Mouse (Mus musculus) liver, embryonic 16.5 days (tissue): ENCODE results near the gene Defb45. TPM values are rescaled to one million over a fixed set of nuclear protein-coding genes. Genes with fewer than 3 reads are reported as not detected.

ENCODE experiments used
- ATAC-seq: fragments of 200-750 bp; cut with Nextera tagmentation; 2 replicates; pipeline ENCODE4 v1.8.0; 2017; ENCODE audit warnings: low read depth, mild to moderate bottlenecking, moderate number of reproducible peaks, moderate library complexity
- H3K27ac ChIP-seq: fragments of 300-500 bp; sonication (generic); 2 replicates; pipeline ENCODE4 v1.5.1; 2014; ENCODE audit warnings: mild to moderate bottlenecking, low read length
- H3K27me3 ChIP-seq: fragments of 300-500 bp; sonication (generic); 2 replicates; pipeline ENCODE4 v1.6.1; 2014; ENCODE audit warnings: low read depth, low read length, mixed read lengths; ENCODE audit not compliant: control insufficient read depth, insufficient read depth
- H3K36me3 ChIP-seq: fragments of 300-500 bp; sonication (generic); 2 replicates; pipeline ENCODE4 v1.6.1; 2014; ENCODE audit warnings: mild to moderate bottlenecking; ENCODE audit not compliant: control insufficient read depth, insufficient read depth
- H3K4me1 ChIP-seq: fragments of 300-500 bp; sonication (generic); 2 replicates; pipeline ENCODE4 v1.6.1; 2014; ENCODE audit warnings: low read depth, low read length, mixed read lengths; ENCODE audit not compliant: control insufficient read depth
- H3K4me2 ChIP-seq: fragments of 300-500 bp; sonication (generic); 2 replicates; pipeline ENCODE4 v1.6.1; 2014; ENCODE audit warnings: low read depth, low read length, mixed read lengths
- H3K4me3 ChIP-seq: fragments of 300-500 bp; sonication (generic); 2 replicates; pipeline ENCODE4 v1.5.1; 2014; ENCODE audit warnings: low read depth, mild to moderate bottlenecking, low read length
- H3K9ac ChIP-seq: fragments of 300-500 bp; sonication (generic); 2 replicates; pipeline ENCODE4 v1.6.1; 2014; ENCODE audit warnings: low read depth, low read length
- H3K9me3 ChIP-seq: fragments of 300-500 bp; sonication (generic); replicated peaks from 2 replicates; pipeline ENCODE4 v1.6.1; 2016; ENCODE audit warnings: low read length; ENCODE audit not compliant: control insufficient read depth
- WGBS: fragments of 180-500 bp; shearing (Covaris S2); extraction: QIAGEN DNeasy Blood & Tissue Kit; methylation state at CpG from one replicate; pipeline ENCODE4 v1.1.7; 2014; ENCODE audit not compliant: insufficient replicate concordance; 5-methylcytosine and 5-hydroxymethylcytosine counted together
- polyA plus RNA-seq: library from polyadenylated mRNA; unstranded; fragments of >200 nt; fragmentation: Nextera tagmentation; extraction: Ambion mirVana; gene quantifications from 2 replicates; pipeline ENCODE4 v1.2.1, GENCODE M21; 2015

Defb45 gene
- polyA plus RNA-seq, 1 experiment from 2014 or later, result not detected

DNA sequence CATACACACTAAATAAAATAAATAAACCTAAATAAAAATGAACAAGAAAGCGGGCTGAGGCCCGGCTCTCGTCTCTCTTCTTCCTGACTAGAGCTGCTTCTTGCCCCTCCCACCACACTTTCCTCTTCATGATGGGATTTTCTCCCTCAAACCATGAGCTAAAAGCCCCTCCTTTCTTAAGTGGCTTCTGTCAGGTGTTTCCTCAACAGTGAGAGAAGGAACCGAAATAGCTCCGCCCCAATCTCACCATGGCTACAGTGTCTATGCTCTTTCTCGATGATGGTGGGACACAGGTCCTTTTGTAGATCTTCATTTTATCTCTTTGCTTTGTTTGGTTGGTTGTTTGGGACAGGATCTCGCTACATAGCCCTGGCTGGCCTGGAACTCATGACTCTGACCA is 42.5 kb downstream of the Defb45 start:
- Histone ChIP-seq H3K27me3 (no peaks in the 10 kb centered on the region), H3K9me3 (no peaks in the 10 kb centered on the region), H3K4me2 (no peak overlapping the region), H3K4me3 (no peak overlapping the region), H3K4me1 (no peaks in the 10 kb centered on the region), H3K36me3 (no peaks in the 10 kb centered on the region), H3K9ac (no peak overlapping the region), H3K27ac (no peak overlapping the region)
- WGBS, result 60% methylated on average over 7 of the region's 7 CpGs
- no peak for ATAC-seq

DNA sequence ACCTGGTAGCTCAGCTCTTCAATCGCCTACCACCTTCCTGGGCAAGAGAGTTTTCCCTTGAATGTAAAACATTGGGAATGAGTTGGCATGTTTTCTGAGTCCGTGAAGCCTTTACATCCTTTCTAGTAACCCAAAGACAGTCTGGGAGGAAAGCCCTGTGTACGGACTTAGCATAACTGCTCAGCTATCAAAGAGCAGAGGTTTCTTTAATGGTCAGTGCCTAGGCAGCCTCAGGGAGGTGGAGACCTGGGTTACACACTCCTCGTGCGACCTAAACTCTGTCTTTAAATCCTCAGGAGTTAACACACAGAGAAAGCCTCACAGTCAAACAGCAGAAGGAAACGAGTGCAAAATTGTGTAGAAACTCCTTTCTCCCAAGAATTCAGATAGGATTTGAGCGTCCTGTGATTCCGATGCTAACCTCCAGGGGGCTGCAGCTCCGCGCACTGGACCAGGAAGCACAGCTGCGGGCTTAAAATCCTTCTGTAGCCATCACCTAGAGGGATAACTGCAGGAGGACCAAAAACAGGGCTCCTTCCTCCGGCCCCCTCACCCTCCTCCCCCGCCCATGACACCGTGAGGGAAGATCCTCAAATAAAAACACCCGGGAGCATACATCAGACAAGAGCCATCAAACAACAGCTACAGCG is 45.3 kb downstream of the Defb45 start:
- Histone ChIP-seq H3K4me3 (no peak overlapping the region), H3K27ac (no peak overlapping the region), H3K4me2 (no peak overlapping the region), H3K9ac (no peak overlapping the region), H3K9me3 (no peaks in the 10 kb centered on the region), H3K4me1 (no peaks in the 10 kb centered on the region), H3K27me3 (no peaks in the 10 kb centered on the region), H3K36me3 (no peaks in the 10 kb centered on the region)
- ATAC-seq, result no peak
- WGBS, result 11% methylated on average over 16 of the region's 16 CpGs

DNA sequence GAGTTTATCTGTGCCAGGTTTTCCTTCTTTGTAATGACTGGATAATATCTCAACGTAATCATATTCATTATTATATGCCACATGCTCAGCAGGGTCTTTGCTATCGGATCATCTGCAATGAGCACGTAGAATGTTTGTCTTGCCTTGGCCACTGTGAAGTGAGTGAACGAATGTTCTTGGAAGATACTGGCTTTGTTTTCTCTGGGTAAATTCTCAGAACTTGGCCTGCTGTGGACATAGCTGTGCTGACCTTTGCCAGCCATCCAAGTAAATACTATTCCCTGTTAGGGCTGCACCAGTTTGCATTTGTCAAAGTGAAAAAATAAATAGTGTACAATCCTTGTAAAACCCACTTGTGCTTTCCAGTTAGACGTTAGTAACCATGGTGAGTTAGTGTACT is 51.1 kb downstream of the Defb45 start:
- ATAC-seq, result no peak
- WGBS, result 58% methylated on average over 5 of the region's 5 CpGs
- H3K27ac ChIP-seq, result no peak overlapping the region

DNA sequence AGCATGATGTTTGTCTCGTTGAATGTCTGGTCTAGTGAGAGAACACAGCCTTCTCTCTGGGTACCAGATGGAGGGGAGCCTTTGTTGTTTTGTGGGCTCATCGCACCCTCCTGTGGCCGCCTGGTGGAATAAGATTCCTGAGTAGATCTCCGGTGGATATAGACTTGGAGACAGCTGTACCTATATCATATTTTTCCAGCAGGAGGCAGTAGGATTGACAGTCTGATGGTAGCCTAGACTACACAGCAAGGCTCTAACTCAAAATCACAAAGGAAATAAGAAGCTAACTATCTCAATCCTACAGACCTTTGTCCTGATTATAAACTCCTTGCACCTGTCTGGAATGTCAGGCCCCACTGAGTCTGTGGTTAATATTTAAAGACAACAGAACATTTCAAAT is 54.5 kb downstream of the Defb45 start:
- no peaks in the 10 kb centered on the region for H3K27me3 ChIP-seq
- no peaks in the 10 kb centered on the region for H3K9me3 ChIP-seq
- no peak for ATAC-seq
- H3K4me2 ChIP-seq, result no peak overlapping the region
- no peak overlapping the region for H3K27ac ChIP-seq
- no peak overlapping the region for H3K9ac ChIP-seq
- no peaks in the 10 kb centered on the region for H3K4me1 ChIP-seq
- WGBS, result 19% methylated on average over 4 of the region's 4 CpGs
- no peaks in the 10 kb centered on the region for H3K36me3 ChIP-seq
- H3K4me3 ChIP-seq, result no peak overlapping the region

More for the DNA sequence above, 51.1 kb downstream of the Defb45 start:
- Histone ChIP-seq H3K9ac (no peak overlapping the region), H3K36me3 (no peaks in the 10 kb centered on the region), H3K4me2 (no peak overlapping the region), H3K9me3 (no peaks in the 10 kb centered on the region), H3K4me1 (no peaks in the 10 kb centered on the region), H3K4me3 (no peak overlapping the region), H3K27me3 (no peaks in the 10 kb centered on the region)

DNA sequence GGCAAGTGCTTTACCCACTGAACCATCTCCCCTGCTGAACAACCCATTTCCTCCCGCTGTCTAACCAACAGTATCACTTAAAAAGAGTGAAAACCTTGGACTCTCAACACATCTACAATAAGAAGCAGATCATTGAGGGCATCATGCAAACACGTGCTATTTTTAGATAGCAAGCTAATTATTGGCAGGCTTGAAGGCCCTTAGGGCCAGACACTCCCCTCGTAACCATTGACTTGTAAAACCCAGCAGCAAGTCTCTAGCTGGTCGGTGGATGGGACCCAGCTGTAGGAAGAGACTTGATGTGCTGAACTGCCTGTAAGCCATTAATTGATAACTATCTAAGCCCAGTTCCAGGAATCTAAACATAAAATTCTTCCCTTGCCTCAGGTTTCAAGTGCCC is 55.7 kb downstream of the Defb45 start:
- no peaks in the 10 kb centered on the region for H3K27me3 ChIP-seq
- 64% methylated on average over 4 of the region's 4 CpGs for WGBS
- no peaks in the 10 kb centered on the region for H3K36me3 ChIP-seq
- no peaks in the 10 kb centered on the region for H3K4me1 ChIP-seq
- H3K4me2 ChIP-seq, result no peak overlapping the region
- no peak for ATAC-seq
- H3K4me3 ChIP-seq, result no peak overlapping the region
- no peak overlapping the region for H3K9ac ChIP-seq
- H3K9me3 ChIP-seq, result no peaks in the 10 kb centered on the region
- H3K27ac ChIP-seq, result no peak overlapping the region

Other genes with a start within 250 kb of the Defb45 start
- not detected in 2 replicates for gene Nrsn2, start 222.8 kb downstream of the Defb45 start, polyA plus RNA-seq
- 0.77 and 0.99 TPM in 2 replicates for gene Sox12, start 201.3 kb downstream of the Defb45 start, polyA plus RNA-seq
- gene Zcchc3, start 184.4 kb downstream of the Defb45 start, polyA plus RNA-seq, result 6.4 and 6.7 TPM in 2 replicates
- gene 6820408C15Rik, start 183.8 kb downstream of the Defb45 start, polyA plus RNA-seq, result 0.12 and 0.18 TPM in 2 replicates
- not detected in 2 replicates for gene Defb23, start 134.8 kb downstream of the Defb45 start, polyA plus RNA-seq
- gene Defb20, start 122.3 kb downstream of the Defb45 start, polyA plus RNA-seq, result not detected in 2 replicates
- gene Defb22, start 109.3 kb downstream of the Defb45 start, polyA plus RNA-seq, result not detected in 2 replicates
- not detected in 2 replicates for gene Defb26, start 87.7 kb downstream of the Defb45 start, polyA plus RNA-seq
- not detected in 2 replicates for gene Defb28, start 81.1 kb downstream of the Defb45 start, polyA plus RNA-seq
- gene Defb29, start 59.3 kb downstream of the Defb45 start, polyA plus RNA-seq, result not detected in 2 replicates
- gene Gm17416, start 30.1 kb downstream of the Defb45 start, polyA plus RNA-seq, result not detected in 2 replicates
- not detected in 2 replicates for gene Defb21, start 26.7 kb downstream of the Defb45 start, polyA plus RNA-seq
- not detected in 2 replicates for gene Defb19, start 19.1 kb downstream of the Defb45 start, polyA plus RNA-seq
- gene Defb36, start 4.9 kb upstream of the Defb45 start, polyA plus RNA-seq, result not detected in 2 replicates
- gene Defb25, start 23.7 kb upstream of the Defb45 start, polyA plus RNA-seq, result not detected in 2 replicates
- 1.1 TPM in 2 replicates for gene Rem1, start 27.6 kb upstream of the Defb45 start, polyA plus RNA-seq
- 45.5 and 52.7 TPM in 2 replicates for gene H13, start 70.1 kb upstream of the Defb45 start, polyA plus RNA-seq
- 10.2 and 11.1 TPM in 2 replicates for gene Mcts2, start 87.6 kb upstream of the Defb45 start, polyA plus RNA-seq
- gene Id1, start 136.9 kb upstream of the Defb45 start, polyA plus RNA-seq, result 18.1 and 18.8 TPM in 2 replicates
- 0.95 and 1.4 TPM in 2 replicates for gene Cox4i2, start 154.8 kb upstream of the Defb45 start, polyA plus RNA-seq
- gene Bcl2l1, start 232.3 kb upstream of the Defb45 start, polyA plus RNA-seq, result 213 and 241 TPM in 2 replicates
- 57.7 and 58.9 TPM in 2 replicates for gene Tpx2, start 248.6 kb upstream of the Defb45 start, polyA plus RNA-seq